Mouse (Mus musculus) embryonic facial prominence, embryonic 10.5 days (tissue): ENCODE measurements around the gene Slc2a5. TPM values are rescaled to one million over a fixed set of nuclear protein-coding genes. Genes with fewer than 3 reads are reported as not detected.

ENCODE experiments used
- DNase-seq: peaks from one replicate; pipeline ENCODE4 v3.0.0-alpha.2; 2017; ENCODE audit warnings: low spot score
- H3K27ac ChIP-seq: fragments of 300-500 bp; sonication (generic); replicated peaks from 2 replicates; pipeline ENCODE4 v1.5.1; 2016; ENCODE audit warnings: mild to moderate bottlenecking
- H3K27me3 ChIP-seq: fragments of 300-500 bp; sonication (generic); replicated peaks from 2 replicates; pipeline ENCODE4 v1.6.1; 2016; ENCODE audit warnings: low read depth, mild to moderate bottlenecking; ENCODE audit not compliant: poor library complexity, severe bottlenecking
- H3K36me3 ChIP-seq: fragments of 300-500 bp; sonication (generic); replicated peaks from 2 replicates; pipeline ENCODE4 v1.6.1; 2016; ENCODE audit warnings: mild to moderate bottlenecking, moderate library complexity
- H3K4me1 ChIP-seq: fragments of 300-500 bp; sonication (generic); 2 replicates; pipeline ENCODE4 v1.6.1; 2016
- H3K4me3 ChIP-seq: fragments of 300-500 bp; sonication (generic); 2 replicates; pipeline ENCODE4 v1.5.1; 2016; ENCODE audit warnings: mild to moderate bottlenecking, moderate library complexity
- H3K9me3 ChIP-seq: fragments of 300-500 bp; sonication (generic); 2 replicates; pipeline ENCODE4 v1.6.1; 2016; ENCODE audit warnings: mild to moderate bottlenecking
- WGBS: fragments of 180-500 bp; shearing (Covaris S2); methylation state at CpG from one replicate; pipeline ENCODE4 v1.1.7; 2016; 5-methylcytosine and 5-hydroxymethylcytosine counted together
- polyA plus RNA-seq: library from polyadenylated mRNA; unstranded; fragments of >200 nt; fragmentation: Nextera tagmentation; extraction: Ambion mirVana; gene quantifications from 2 replicates; pipeline ENCODE4 v1.2.1, GENCODE M21; 2016

The Slc2a5 gene
- polyA plus RNA-seq, 1 experiment from 2014 or later, result 1.4 TPM

GRCm38 (mm10) chr4:150130661-150131060 is 11.6 kb downstream of the Slc2a5 start:
- Histone ChIP-seq H3K27me3 (peaks cover 8% of the 10 kb centered on the region; the same call in 1 of the 2 replicates), H3K4me3 (no peak overlapping the region), H3K27ac (peak overlapping the region; percentile 61), H3K36me3 (no peaks in the 10 kb centered on the region), H3K9me3 (no peaks in the 10 kb centered on the region), H3K4me1 (peaks cover 47% of the 10 kb centered on the region)
- DNase-seq, result no peak
- WGBS, result 36% methylated on average over 2 of the region's 2 CpGs

GRCm38 (mm10) chr4:150132692-150133271 is 13.7 kb downstream of the Slc2a5 start:
- Histone ChIP-seq H3K36me3 (no peaks in the 10 kb centered on the region), H3K27ac (no peak overlapping the region), H3K9me3 (no peaks in the 10 kb centered on the region), H3K4me1 (peaks cover 62% of the 10 kb centered on the region), H3K4me3 (peak overlapping the region; percentile 45), H3K27me3 (peaks cover 8% of the 10 kb centered on the region; the same call in 1 of the 2 replicates)
- 27% methylated on average over 24 of the region's 24 CpGs for WGBS
- DNase-seq, result peak; percentile 48

DNA sequence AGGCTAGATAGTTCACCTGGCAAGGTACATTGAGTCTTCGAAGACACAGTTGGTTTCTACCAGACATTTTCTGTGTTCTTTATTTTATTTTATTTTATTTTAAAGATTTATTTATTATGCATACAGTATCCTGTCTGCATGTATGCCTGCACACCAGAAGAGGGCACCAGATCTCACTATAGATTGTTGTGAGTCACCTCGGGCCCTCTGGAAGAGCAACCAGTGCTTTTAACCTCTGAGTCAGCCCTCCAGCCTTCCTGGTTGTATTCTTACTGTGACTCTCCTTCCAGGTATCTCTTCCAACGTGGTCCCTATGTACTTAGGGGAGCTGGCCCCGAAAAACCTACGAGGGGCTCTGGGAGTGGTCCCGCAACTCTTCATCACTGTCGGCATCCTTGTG is 16.2 kb downstream of the Slc2a5 start:
- H3K9me3 ChIP-seq, result no peaks in the 10 kb centered on the region
- DNase-seq, result no peak
- no peak overlapping the region for H3K4me3 ChIP-seq
- H3K36me3 ChIP-seq, result no peaks in the 10 kb centered on the region
- H3K27me3 ChIP-seq, result peaks cover 19% of the 10 kb centered on the region
- no peak overlapping the region for H3K27ac ChIP-seq
- 89% methylated on average over 7 of the region's 7 CpGs for WGBS
- H3K4me1 ChIP-seq, result peaks cover 70% of the 10 kb centered on the region

- peaks cover 19% of the 10 kb centered on the region for H3K27me3 ChIP-seq
- 7% methylated on average over 10 of the region's 10 CpGs for WGBS
- no peak overlapping the region for H3K27ac ChIP-seq
- H3K36me3 ChIP-seq, result no peaks in the 10 kb centered on the region
- H3K9me3 ChIP-seq, result no peaks in the 10 kb centered on the region
- peaks cover 56% of the 10 kb centered on the region for H3K4me1 ChIP-seq
- DNase-seq, result peak; percentile 84
- no peak overlapping the region for H3K4me3 ChIP-seq
These were observed 17.6 kb downstream of the Slc2a5 start for GRCm38 (mm10) chr4:150136693-150137092.

- WGBS, result 83% methylated on average over 7 of the region's 7 CpGs
- Histone ChIP-seq H3K27ac (no peak overlapping the region), H3K9me3 (no peaks in the 10 kb centered on the region), H3K27me3 (peaks cover 19% of the 10 kb centered on the region), H3K4me3 (peak overlapping the region; percentile 45; the same call in 1 of the 2 replicates), H3K4me1 (peaks cover 54% of the 10 kb centered on the region), H3K36me3 (no peaks in the 10 kb centered on the region)
- no peak for DNase-seq
These were observed 18.4 kb downstream of the Slc2a5 start for GRCm38 (mm10) chr4:150137368-150138083.

DNA sequence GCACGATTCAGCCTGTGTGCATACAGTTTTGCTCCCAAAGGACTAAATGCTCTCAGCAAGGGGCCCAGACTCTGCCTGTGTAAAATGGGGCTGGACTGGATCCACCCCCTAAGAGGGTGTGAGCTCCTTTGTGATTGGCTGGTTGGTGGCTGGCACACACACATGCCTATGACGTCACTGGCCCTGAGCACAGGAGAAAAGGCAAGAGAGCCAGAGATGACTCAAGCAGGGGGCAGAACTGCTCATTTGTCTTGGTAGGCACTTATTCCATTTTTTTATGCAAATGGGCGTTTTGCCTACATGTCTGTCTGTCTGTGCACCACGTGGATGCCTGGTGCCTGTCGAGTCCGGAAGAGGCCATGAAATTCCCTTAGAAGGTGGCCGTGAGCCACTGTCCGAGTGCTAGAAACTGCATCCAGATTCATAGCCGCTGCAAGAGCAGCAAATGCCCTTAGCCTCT is 19.0 kb downstream of the Slc2a5 start:
- H3K4me1 ChIP-seq, result peaks cover 48% of the 10 kb centered on the region
- peak; percentile 81 for DNase-seq
- no peaks in the 10 kb centered on the region for H3K9me3 ChIP-seq
- H3K36me3 ChIP-seq, result no peaks in the 10 kb centered on the region
- WGBS, result 27% methylated on average over 9 of the region's 9 CpGs
- 0 out of 2 replicates have a peak overlapping the region, but pooled peaks have one; percentile 45 for H3K27ac ChIP-seq
- peaks cover 19% of the 10 kb centered on the region for H3K27me3 ChIP-seq
- peak overlapping the region; percentile 45 for H3K4me3 ChIP-seq

DNA sequence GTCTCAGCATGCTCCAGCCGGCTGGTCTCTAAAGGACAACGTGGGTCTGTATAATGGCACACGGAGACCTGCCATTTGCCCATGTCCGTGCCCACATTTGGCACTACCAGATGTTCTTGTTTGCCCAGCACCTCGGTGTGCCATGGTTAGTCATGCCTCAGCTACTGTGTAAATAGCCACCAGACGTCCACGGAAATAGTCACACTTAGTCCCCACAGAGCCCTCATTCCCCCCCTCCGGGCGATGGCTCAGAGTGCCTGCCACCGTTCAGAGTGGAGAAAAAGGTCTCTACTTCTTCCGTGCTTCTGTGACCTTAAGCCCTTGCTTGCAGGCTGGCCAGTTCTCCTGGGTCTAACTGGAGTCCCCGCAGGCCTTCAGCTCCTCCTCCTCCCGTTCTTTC is 20.0 kb downstream of the Slc2a5 start:
- Histone ChIP-seq H3K27ac (no peak overlapping the region), H3K4me1 (peaks cover 39% of the 10 kb centered on the region), H3K4me3 (no peak overlapping the region), H3K36me3 (no peaks in the 10 kb centered on the region), H3K27me3 (peaks cover 11% of the 10 kb centered on the region; the same call in 1 of the 2 replicates), H3K9me3 (no peaks in the 10 kb centered on the region)
- no peak for DNase-seq
- WGBS, result 71% methylated on average over 13 of the region's 13 CpGs

GRCm38 (mm10) chr4:150140346-150140745 is 21.3 kb downstream of the Slc2a5 start:
- peaks cover 10% of the 10 kb centered on the region; the same call in 1 of the 2 replicates for H3K27me3 ChIP-seq
- peaks cover 38% of the 10 kb centered on the region for H3K4me1 ChIP-seq
- no peak for DNase-seq
- 82% methylated on average over 7 of the region's 7 CpGs for WGBS
- no peak overlapping the region for H3K27ac ChIP-seq
- no peaks in the 10 kb centered on the region for H3K36me3 ChIP-seq
- no peak overlapping the region for H3K4me3 ChIP-seq
- H3K9me3 ChIP-seq, result no peaks in the 10 kb centered on the region

GRCm38 (mm10) chr4:150144242-150144641 is 25.2 kb downstream of the Slc2a5 start:
- H3K9me3 ChIP-seq, result peaks cover 11% of the 10 kb centered on the region; the same call in 1 of the 2 replicates
- H3K27ac ChIP-seq, result no peak overlapping the region; the same call in 1 of the 2 replicates
- peak overlapping the region; percentile 30; the same call in 1 of the 2 replicates for H3K4me3 ChIP-seq
- DNase-seq, result peak; percentile 34
- WGBS, result 19% methylated on average over 12 of the region's 12 CpGs
- H3K27me3 ChIP-seq, result peaks cover 6% of the 10 kb centered on the region; the same call in 1 of the 2 replicates
- peaks cover 17% of the 10 kb centered on the region for H3K4me1 ChIP-seq
- no peaks in the 10 kb centered on the region for H3K36me3 ChIP-seq

- peaks cover 15% of the 10 kb centered on the region; the same call in 1 of the 2 replicates for H3K9me3 ChIP-seq
- no peak for DNase-seq
- no peaks in the 10 kb centered on the region for H3K36me3 ChIP-seq
- no peaks in the 10 kb centered on the region for H3K27me3 ChIP-seq
- H3K4me3 ChIP-seq, result no peak overlapping the region
- H3K27ac ChIP-seq, result no peak overlapping the region
- peaks cover 12% of the 10 kb centered on the region for H3K4me1 ChIP-seq
- 61% methylated on average over 4 of the region's 4 CpGs for WGBS
These were observed 27.2 kb downstream of the Slc2a5 start for GRCm38 (mm10) chr4:150146286-150146685.

DNA sequence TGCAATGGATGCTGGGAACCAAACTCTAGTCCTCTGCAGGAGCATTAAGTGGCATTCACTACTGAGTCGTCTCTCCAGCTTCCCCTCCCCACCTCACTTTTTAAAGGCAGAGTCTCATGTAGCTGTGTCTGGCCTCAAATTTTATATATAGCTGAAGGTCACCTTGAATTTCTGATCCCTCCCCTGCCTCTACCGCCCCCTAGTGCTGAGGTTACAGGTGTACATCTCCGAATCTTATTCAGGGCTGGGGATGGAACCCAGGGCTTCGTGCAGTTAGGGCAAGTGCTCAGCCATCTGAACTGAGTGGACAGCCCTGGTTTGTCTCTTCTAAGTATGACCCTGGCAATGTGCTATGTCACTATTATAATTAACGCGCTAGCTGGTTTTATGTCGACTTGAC is 32.0 kb downstream of the Slc2a5 start:
- 81% methylated on average over 7 of the region's 7 CpGs for WGBS
- no peak overlapping the region for H3K27ac ChIP-seq
- no peak for DNase-seq
- H3K4me1 ChIP-seq, result peaks cover 6% of the 10 kb centered on the region
- no peaks in the 10 kb centered on the region for H3K27me3 ChIP-seq
- H3K4me3 ChIP-seq, result no peak overlapping the region
- H3K9me3 ChIP-seq, result peaks cover 17% of the 10 kb centered on the region; the same call in 1 of the 2 replicates
- H3K36me3 ChIP-seq, result no peaks in the 10 kb centered on the region

- 85% methylated on average over 8 of the region's 8 CpGs for WGBS
- Histone ChIP-seq H3K27me3 (0 out of 2 replicates have a peak, but pooled peaks cover 3% of the 10 kb centered on the region), H3K36me3 (no peaks in the 10 kb centered on the region), H3K4me3 (no peak overlapping the region), H3K9me3 (peaks cover 16% of the 10 kb centered on the region; the same call in 1 of the 2 replicates), H3K4me1 (no peaks in the 10 kb centered on the region), H3K27ac (no peak overlapping the region)
- no peak for DNase-seq
These were observed 33.4 kb downstream of the Slc2a5 start for GRCm38 (mm10) chr4:150152483-150152882.
